18 mouse cellular contexts compared by ENCODE assay signal in the genomic region with DNA sequence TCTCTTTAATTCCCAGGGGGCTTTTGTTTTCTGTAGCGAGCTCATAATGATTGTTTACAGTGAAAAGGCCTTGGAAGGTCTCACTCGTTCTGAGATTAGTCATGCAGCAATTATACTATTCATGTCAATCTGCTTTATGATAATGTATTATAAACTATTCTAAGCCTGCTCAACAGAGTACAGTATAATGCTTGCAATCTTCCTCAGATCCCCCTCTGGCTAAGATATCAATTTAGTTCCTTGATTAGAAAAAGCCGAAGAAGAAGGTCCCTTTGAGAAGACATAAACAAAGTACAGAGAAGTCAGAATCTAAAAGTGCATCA.
DNase-seq lines count a peak whose midpoint lies in the region; ATAC-seq lines count a peak whose summit lies in the region.
"Had no signal": no experiment of that assay in that cellular context is flagged by ENCODE, and none has a peak within 500 bp of the region (broad histone marks: within the 10 kb centered on the region; RNA-seq: fewer than 3 reads in every experiment).

No protein-coding gene starts in this region.

- no peak overlapping the region for H3K4me3 ChIP-seq in forebrain, embryonic 16.5 days (replicated peaks; ENCODE audit: low read length)
- no peak overlapping the region for H3K4me3 ChIP-seq in hindbrain, embryonic 16.5 days (ENCODE audit: low read length)
- H3K4me3 ChIP-seq in neural tube, embryonic 13.5 days: no peak overlapping the region
- H3K4me3 ChIP-seq: embryonic facial prominence, embryonic 15.5 days; gastrocnemius, adult 2 months; heart, embryonic 12.5 days; lung, embryonic 15.5 days had no signal

- peak; percentile 68 for ATAC-seq in forebrain, embryonic 16.5 days
- ATAC-seq in hindbrain, embryonic 16.5 days: no peak
- ATAC-seq in neural tube, embryonic 13.5 days (ENCODE audit: low read depth): no peak

- H3K9ac ChIP-seq in forebrain, embryonic 16.5 days (replicated peaks; ENCODE audit: low read depth, low read length): no peak overlapping the region
- H3K9ac ChIP-seq in hindbrain, embryonic 16.5 days (ENCODE audit: low read depth, low read length): no peak overlapping the region
- no peak overlapping the region for H3K9ac ChIP-seq in neural tube, embryonic 13.5 days
- H3K9ac ChIP-seq: embryonic facial prominence, embryonic 15.5 days; heart, embryonic 12.5 days; liver, embryonic 14.5 days; lung, embryonic 15.5 days had no signal

- no peaks in the 10 kb centered on the region for H3K9me3 ChIP-seq in forebrain, embryonic 16.5 days (ENCODE audit: control insufficient read depth, low read length)
- no peaks in the 10 kb centered on the region for H3K9me3 ChIP-seq in hindbrain, embryonic 16.5 days (ENCODE audit: control insufficient read depth, low read length)
- H3K9me3 ChIP-seq in neural tube, embryonic 13.5 days: no peaks in the 10 kb centered on the region
- H3K9me3 ChIP-seq: embryonic facial prominence, embryonic 15.5 days; heart, embryonic 12.5 days; lung, embryonic 15.5 days had no signal

- H3K4me1 ChIP-seq in forebrain, embryonic 16.5 days (replicated peaks; ENCODE audit: control insufficient read depth, insufficient read depth, low read length): peaks cover 25% of the 10 kb centered on the region
- H3K4me1 ChIP-seq in hindbrain, embryonic 16.5 days (ENCODE audit: control insufficient read depth, insufficient read depth, low read depth, low read length): peaks cover 13% of the 10 kb centered on the region
- peaks cover 20% of the 10 kb centered on the region for H3K4me1 ChIP-seq in neural tube, embryonic 13.5 days (replicated peaks)
- H3K4me1 ChIP-seq: embryonic facial prominence, embryonic 15.5 days; lung, embryonic 15.5 days had no signal

- intact Hi-C loops in left cerebral cortex, postnatal 10 days (cut with DNase I): no loop called here

- H3K36me3 ChIP-seq in forebrain, embryonic 16.5 days (ENCODE audit: control insufficient read depth, insufficient read depth): no peaks in the 10 kb centered on the region
- no peaks in the 10 kb centered on the region for H3K36me3 ChIP-seq in hindbrain, embryonic 16.5 days (ENCODE audit: control insufficient read depth, insufficient read depth, low read length)
- no peaks in the 10 kb centered on the region for H3K36me3 ChIP-seq in neural tube, embryonic 13.5 days
- H3K36me3 ChIP-seq: embryonic facial prominence, embryonic 15.5 days; heart, embryonic 12.5 days; lung, embryonic 15.5 days had no signal

- H3K27ac ChIP-seq in forebrain, embryonic 16.5 days (ENCODE audit: low read length): peak overlapping the region; percentile 85
- 0 out of 2 replicates have a peak overlapping the region, but pooled peaks have one; percentile 2 for H3K27ac ChIP-seq in hindbrain, embryonic 16.5 days (ENCODE audit: low read depth, low read length)
- H3K27ac ChIP-seq in neural tube, embryonic 13.5 days (replicated peaks): peak overlapping the region; percentile 53; the same call in 1 of the 2 replicates
- H3K27ac ChIP-seq: embryonic facial prominence, embryonic 15.5 days; gastrocnemius, adult 2 months; liver, embryonic 14.5 days; lung, embryonic 15.5 days had no signal

- 6% methylated on average over 3 of the region's 3 CpGs for WGBS in forebrain, embryonic 16.5 days
- 22% methylated on average over 3 of the region's 3 CpGs for WGBS in hindbrain, embryonic 16.5 days
- WGBS in neural tube, embryonic 13.5 days: 16% methylated on average over 3 of the region's 3 CpGs

- DNase-seq in retina, postnatal 1 day: peak; percentile 28
- no peak for DNase-seq in retina, embryonic 14.5 days (ENCODE audit: low spot score)
- DNase-seq in gastrocnemius, adult 8-10 months (ENCODE audit: low spot score in 2 of 2): no peak
- DNase-seq in thymus, postnatal 4 days: no peak
- no peak for DNase-seq in left cerebral cortex, postnatal 10 days (ENCODE audit: extremely low spot score in 1 of 2, low spot score in 2 of 2)
- DNase-seq: cerebellum, postnatal 10 days; gastrocnemius, adult 2 months; heart, postnatal 14 days; kidney, postnatal 36 days; lung, postnatal 4 days; right cerebral cortex, postnatal 14 days had no signal

- no peaks in the 10 kb centered on the region for H3K27me3 ChIP-seq in forebrain, embryonic 16.5 days (replicated peaks; ENCODE audit: control insufficient read depth, insufficient read depth, low read length)
- no peaks in the 10 kb centered on the region for H3K27me3 ChIP-seq in hindbrain, embryonic 16.5 days (replicated peaks; ENCODE audit: control insufficient read depth, insufficient read depth, low read length)
- H3K27me3 ChIP-seq in neural tube, embryonic 13.5 days: no peaks in the 10 kb centered on the region
- H3K27me3 ChIP-seq: embryonic facial prominence, embryonic 15.5 days; heart, embryonic 12.5 days; lung, embryonic 15.5 days had no signal

- H3K4me2 ChIP-seq in forebrain, embryonic 16.5 days (ENCODE audit: low read length): peak overlapping the region; percentile 22; the same call in 1 of the 2 replicates
- H3K4me2 ChIP-seq in hindbrain, embryonic 16.5 days (ENCODE audit: low read length): no peak overlapping the region
- no peak overlapping the region for H3K4me2 ChIP-seq in neural tube, embryonic 13.5 days
- H3K4me2 ChIP-seq: embryonic facial prominence, embryonic 15.5 days; heart, embryonic 12.5 days; lung, embryonic 15.5 days had no signal

Comparison
In these comparisons a context has a peak if more than half of its experiments do, and no peak if none do; other contexts are left out.
1. H3K27ac ChIP-seq: peak in every context shown above with its lines; median percentile 85 in forebrain, embryonic 16.5 days; 53 in neural tube, embryonic 13.5 days; 2 in hindbrain, embryonic 16.5 days.